Mouse (Mus musculus): ENCODE measurements around the gene Med28.

DNA sequence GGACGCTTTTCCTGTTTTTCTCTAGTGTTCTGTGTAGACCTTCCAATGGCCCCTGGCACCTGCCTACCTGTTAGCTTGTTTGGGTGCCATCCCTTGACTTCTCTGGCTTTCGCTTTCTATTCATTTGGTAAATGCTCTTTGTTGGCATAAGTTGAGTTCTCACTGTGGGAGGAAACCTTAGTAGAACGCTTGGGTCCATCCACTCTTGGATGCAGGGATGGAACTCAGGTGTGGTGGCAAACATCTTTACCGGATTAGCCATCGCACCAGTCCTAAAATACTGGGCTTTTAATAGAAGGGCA is 731 bp downstream of the Med28 start:
- no peak for TF ChIP-seq CTCF (conservative IDR thresholded peaks at IDR 0.05; ENCODE audit: low read length)
- no peak for TF ChIP-seq POU5F1 (IDR thresholded peaks at IDR 0.05; ENCODE audit: borderline replicate concordance, low read length)

All from E14TG2a.4 (cell line).